Mouse (Mus musculus) megakaryocyte, embryonic 14.5 days (primary cell): ENCODE results near the gene Tmem253.

Source experiments
- FLI1 ChIP-seq: IDR thresholded peaks from 2 replicates; pipeline ENCODE4 v1.6.1; 2012; ENCODE audit warnings: low read length, inconsistent platforms, mixed read lengths
- GATA1 ChIP-seq: IDR thresholded peaks from 3 replicates; pipeline ENCODE4 v1.6.1; 2012; ENCODE audit warnings: mixed read lengths, low read length, inconsistent platforms, borderline replicate concordance

- TF ChIP-seq FLI1 (no peak), GATA1 (no peak)
These were observed 10.3 kb upstream of the Tmem253 start for GRCm38 (mm10) chr14:52005141-52005540.
